Mouse (Mus musculus) MEL (cell line): ENCODE measurements around the gene Wdr27. TPM values are rescaled to one million over a fixed set of nuclear protein-coding genes. Genes with fewer than 3 reads are reported as not detected.

Experiments used
- DNase-seq: peaks from one replicate; pipeline ENCODE4 v3.0.0; 2011; ENCODE audit warnings: low read depth, low spot score
- H3K27ac ChIP-seq: 2 replicates; pipeline ENCODE4 v1.5.1; 2012; ENCODE audit warnings: low read depth, mild to moderate bottlenecking, control low read depth, low read length, moderate library complexity; ENCODE audit not compliant: control insufficient read depth
- H3K27me3 ChIP-seq, 2 experiments: fragments of 150-350 bp in 1 of 2; sonication (generic) in 1 of 2; 2 replicates each; pipeline ENCODE4 v1.6.1; 2012; ENCODE audit warnings: low read length in 2 of 2, mild to moderate bottlenecking in 2 of 2, improper control_type of control experiment in 1 of 2, moderate library complexity in 1 of 2; ENCODE audit not compliant: insufficient read depth in 2 of 2, control insufficient read depth in 1 of 2
- H3K36me3 ChIP-seq, 2 experiments: 2 replicates each; pipeline ENCODE4 v1.6.1; 2012 to 2014; ENCODE audit warnings: low read length in 2 of 2, improper control_type of control experiment in 1 of 2, inconsistent platforms in 1 of 2, mild to moderate bottlenecking in 1 of 2; ENCODE audit not compliant: insufficient read depth in 2 of 2, control insufficient read depth in 1 of 2
- H3K4me1 ChIP-seq, 2 experiments: fragments of 150-350 bp in 1 of 2; sonication (generic) in 1 of 2; 2 replicates each; pipeline ENCODE4 v1.6.1; 2012; ENCODE audit warnings: low read length in 2 of 2, improper control_type of control experiment in 1 of 2, mild to moderate bottlenecking in 1 of 2; ENCODE audit not compliant: insufficient read depth in 2 of 2, control insufficient read depth in 1 of 2
- H3K4me3 ChIP-seq, 2 experiments: fragments of 150-350 bp in 1 of 2; sonication (generic) in 1 of 2; 2 replicates each; pipeline ENCODE4 v1.5.1; 2012; ENCODE audit warnings: low read depth in 2 of 2, low read length in 2 of 2, mild to moderate bottlenecking in 2 of 2, moderate library complexity in 2 of 2, control low read depth in 1 of 2, improper control_type of control experiment in 1 of 2; ENCODE audit not compliant: control insufficient read depth in 1 of 2, insufficient read depth in 1 of 2
- H3K79me2 ChIP-seq: 2 replicates; pipeline ENCODE4 v1.6.1; 2012; ENCODE audit warnings: mild to moderate bottlenecking, low read length, moderate library complexity; ENCODE audit not compliant: control insufficient read depth, poor library complexity, insufficient read depth
- H3K9ac ChIP-seq: 2 replicates; pipeline ENCODE4 v1.6.1; 2012; ENCODE audit warnings: low read depth, mild to moderate bottlenecking, control low read depth, low read length, moderate library complexity; ENCODE audit not compliant: control insufficient read depth, poor library complexity, severe bottlenecking
- H3K9me3 ChIP-seq: fragments of 150-350 bp; sonication (generic); replicated peaks from 2 replicates; pipeline ENCODE4 v1.6.1; 2012; ENCODE audit warnings: mild to moderate bottlenecking, low read length, improper control_type of control experiment, moderate library complexity; ENCODE audit not compliant: insufficient read depth
- BHLHE40 ChIP-seq: IDR thresholded peaks from 2 replicates; pipeline ENCODE4 v1.6.1; 2012; ENCODE audit warnings: low read depth, mild to moderate bottlenecking, inconsistent platforms, low read length, improper control_type of control experiment, borderline replicate concordance
- CHD1 ChIP-seq: IDR thresholded peaks from 2 replicates; pipeline ENCODE4 v1.6.1; 2012; ENCODE audit warnings: low read depth, mild to moderate bottlenecking, inconsistent platforms, low read length, improper control_type of control experiment
- CHD2 ChIP-seq: IDR thresholded peaks from 2 replicates; pipeline ENCODE4 v1.6.1; 2011; ENCODE audit warnings: low read length, improper control_type of control experiment
- CTCF ChIP-seq, 3 experiments: IDR thresholded peaks in 2 of 3; conservative IDR thresholded peaks in 1 of 3; 2 replicates each; pipeline ENCODE4 v1.5.1; 2011 to 2012; ENCODE audit warnings: low read length in 3 of 3, low read depth in 2 of 3, mild to moderate bottlenecking in 2 of 3, improper control_type of control experiment in 1 of 3, inconsistent platforms in 1 of 3, mixed read lengths in 1 of 3, moderate library complexity in 1 of 3; ENCODE audit not compliant: control insufficient read depth in 1 of 3, insufficient read depth in 1 of 3, poor library complexity in 1 of 3, severe bottlenecking in 1 of 3
- ELF1 ChIP-seq: IDR thresholded peaks from 2 replicates; pipeline ENCODE4 v1.6.1; 2014; ENCODE audit warnings: low read depth, mild to moderate bottlenecking, inconsistent platforms, low read length, improper control_type of control experiment, moderate library complexity
- EP300 ChIP-seq, 2 experiments: IDR thresholded peaks; 2 replicates each; pipeline ENCODE4 v1.6.1; 2011; ENCODE audit warnings: improper control_type of control experiment in 2 of 2, low read length in 2 of 2, low read depth in 1 of 2, mild to moderate bottlenecking in 1 of 2
- ETS1 ChIP-seq: IDR thresholded peaks from 2 replicates; pipeline ENCODE4 v1.6.1; 2012; ENCODE audit warnings: low read depth, mild to moderate bottlenecking, inconsistent platforms, low read length, improper control_type of control experiment, moderate library complexity
- GABPA ChIP-seq: IDR thresholded peaks from 2 replicates; pipeline ENCODE4 v1.6.1; 2012; ENCODE audit warnings: low read depth, mild to moderate bottlenecking, inconsistent platforms, low read length, improper control_type of control experiment, moderate library complexity
- MAFK ChIP-seq: IDR thresholded peaks from 2 replicates; pipeline ENCODE4 v1.6.1; 2011; ENCODE audit warnings: low read depth, mild to moderate bottlenecking, low read length, improper control_type of control experiment, borderline replicate concordance
- MAX ChIP-seq: IDR thresholded peaks from 2 replicates; pipeline ENCODE4 v1.6.1; 2011; ENCODE audit warnings: low read length, improper control_type of control experiment
- MAZ ChIP-seq: IDR thresholded peaks from 2 replicates; pipeline ENCODE4 v1.6.1; 2012; ENCODE audit warnings: low read depth, mild to moderate bottlenecking, inconsistent platforms, low read length, improper control_type of control experiment
- MEF2A ChIP-seq: IDR thresholded peaks from 2 replicates; pipeline ENCODE4 v1.6.1; 2014; ENCODE audit warnings: low read depth, mild to moderate bottlenecking, inconsistent platforms, low read length, improper control_type of control experiment; ENCODE audit not compliant: poor library complexity, insufficient replicate concordance, severe bottlenecking; ENCODE audit errors: extremely low read depth
- MXI1 ChIP-seq: IDR thresholded peaks from 2 replicates; pipeline ENCODE4 v1.6.1; 2011; ENCODE audit warnings: mild to moderate bottlenecking, low read depth, low read length, improper control_type of control experiment
- MYB ChIP-seq: IDR thresholded peaks from 2 replicates; pipeline ENCODE4 v1.6.1; 2011; ENCODE audit warnings: mild to moderate bottlenecking, low read depth, low read length, improper control_type of control experiment
- NELFE ChIP-seq: IDR thresholded peaks from 2 replicates; pipeline ENCODE4 v1.6.1; 2011; ENCODE audit warnings: low read depth, low read length, improper control_type of control experiment
- NRF1 ChIP-seq: IDR thresholded peaks from 2 replicates; pipeline ENCODE4 v1.6.1; 2014; ENCODE audit warnings: low read depth, mild to moderate bottlenecking, inconsistent platforms, low read length, improper control_type of control experiment, moderate library complexity; ENCODE audit not compliant: poor library complexity, insufficient read depth, severe bottlenecking
- POLR2A ChIP-seq, 2 experiments: IDR thresholded peaks; 2 replicates each; pipeline ENCODE4 v1.6.1; 2011 to 2012; ENCODE audit warnings: low read length in 2 of 2, mild to moderate bottlenecking in 2 of 2, control low read depth in 1 of 2, improper control_type of control experiment in 1 of 2, low read depth in 1 of 2, moderate library complexity in 1 of 2; ENCODE audit not compliant: control insufficient read depth in 1 of 2, insufficient read depth in 1 of 2, poor library complexity in 1 of 2
- SIN3A ChIP-seq: IDR thresholded peaks from 2 replicates; pipeline ENCODE4 v1.6.1; 2012; ENCODE audit warnings: low read length, improper control_type of control experiment, inconsistent platforms
- TBP ChIP-seq: IDR thresholded peaks from 2 replicates; pipeline ENCODE4 v1.8.0; 2011; ENCODE audit warnings: low read depth, low read length, improper control_type of control experiment
- TCF12 ChIP-seq: IDR thresholded peaks from 2 replicates; pipeline ENCODE4 v1.6.1; 2014; ENCODE audit warnings: low read depth, mild to moderate bottlenecking, inconsistent platforms, low read length, improper control_type of control experiment, moderate library complexity
- USF1 ChIP-seq: IDR thresholded peaks from 2 replicates; pipeline ENCODE4 v1.6.1; 2014; ENCODE audit warnings: low read depth, mild to moderate bottlenecking, inconsistent platforms, low read length, improper control_type of control experiment, moderate library complexity
- USF2 ChIP-seq, 2 experiments: IDR thresholded peaks; 2 replicates each; pipeline ENCODE4 v1.6.1; 2011 to 2012; ENCODE audit warnings: improper control_type of control experiment in 2 of 2, low read length in 2 of 2, borderline replicate concordance in 1 of 2, inconsistent platforms in 1 of 2, low read depth in 1 of 2, mild to moderate bottlenecking in 1 of 2; ENCODE audit not compliant: insufficient read depth in 1 of 2
- ZNF384 ChIP-seq: IDR thresholded peaks from 2 replicates; pipeline ENCODE4 v1.6.1; 2012; ENCODE audit warnings: low read depth, mild to moderate bottlenecking, inconsistent platforms, low read length, improper control_type of control experiment
- polyA plus RNA-seq, 2 experiments: library from polyadenylated mRNA; stranded (reverse) in 1 of 2; unstranded in 1 of 2; fragments of >175 nt in 1 of 2; fragments of >200 nt in 1 of 2; gene quantifications; 2 replicates each; pipeline versions ENCODE4 v1.2.1 to v1.2.4; 2012; ENCODE audit warnings: low replicate concordance in 2 of 2, low read depth in 1 of 2; ENCODE audit not compliant: insufficient read length in 2 of 2, insufficient read depth in 1 of 2, missing spikeins in 1 of 2
- total RNA-seq: library from RNA; depleted of rRNA; stranded (reverse); fragments of 300-350 nt; gene quantifications from 2 replicates; pipeline ENCODE4 v1.2.3, GENCODE M21; 2012

Wdr27 gene
- total and polyA plus RNA-seq, 3 experiments = 0.69 to 1.4 TPM; not detected in 1

GRCm38 (mm10) chr17:14874656-14875204 lies 68.2 kb downstream of the Wdr27 start:
- Histone ChIP-seq H3K36me3 (no peaks in the 10 kb centered on the region), H3K4me3 (no peak overlapping the region), H3K4me1 (no peaks in the 10 kb centered on the region), H3K9ac (no peak overlapping the region), H3K9me3 (no peaks in the 10 kb centered on the region), H3K27ac (no peak overlapping the region), H3K27me3 (no peaks in the 10 kb centered on the region; a peak in 2 of 4 replicates), H3K79me2 (no peaks in the 10 kb centered on the region)
- no peak for DNase-seq
- TF ChIP-seq NELFE (no peak), MEF2A (no peak), EP300 (IDR thresholded peaks at IDR 0.05; ENCODE audit: low read depth in 1 of 2, low read length in 2 of 2) (no peak), GABPA (no peak), MAZ (no peak), CHD2 (no peak), MAFK (no peak), ETS1 (no peak), POLR2A (IDR thresholded peaks at IDR 0.05; ENCODE audit: control insufficient read depth in 1 of 2, insufficient read depth in 1 of 2, low read depth in 1 of 2, low read length in 2 of 2, poor library complexity in 1 of 2) (no peak), CHD1 (no peak), MXI1 (no peak), ZNF384 (no peak)

GRCm38 (mm10) chr17:14860220-14860619 lies 82.7 kb downstream of the Wdr27 start:
- no peak overlapping the region for H3K27ac ChIP-seq
- H3K4me3 ChIP-seq = no peak overlapping the region
- no peak for DNase-seq
- no peaks in the 10 kb centered on the region for H3K9me3 ChIP-seq
- no peaks in the 10 kb centered on the region for H3K27me3 ChIP-seq
- no peak for TF ChIP-seq USF2 (IDR thresholded peaks at IDR 0.05; ENCODE audit: borderline replicate concordance in 1 of 2, insufficient read depth in 1 of 2, low read depth in 1 of 2, low read length in 2 of 2)
- TF ChIP-seq TBP = no peak
- TF ChIP-seq GABPA = no peak
- TF ChIP-seq MAX = no peak
- TF ChIP-seq TCF12 = no peak
- no peak for TF ChIP-seq NRF1
- no peak for TF ChIP-seq BHLHE40
- no peak for TF ChIP-seq MAFK
- TF ChIP-seq POLR2A (IDR thresholded peaks at IDR 0.05; ENCODE audit: control insufficient read depth in 1 of 2, insufficient read depth in 1 of 2, low read depth in 1 of 2, low read length in 2 of 2, poor library complexity in 1 of 2) = no peak
- no peak for TF ChIP-seq SIN3A
- no peak for TF ChIP-seq ELF1
- TF ChIP-seq CHD1 = no peak
- TF ChIP-seq ZNF384 = no peak
- TF ChIP-seq MYB = no peak
- TF ChIP-seq USF1 = no peak
- no peak for TF ChIP-seq CTCF (IDR thresholded peaks at IDR 0.05 in 2 of 3, conservative IDR thresholded peaks at IDR 0.05 in 1 of 3; ENCODE audit: control insufficient read depth in 1 of 3, insufficient read depth in 1 of 3, low read depth in 2 of 3, low read length in 3 of 3, poor library complexity in 1 of 3, severe bottlenecking in 1 of 3)
- no peak for TF ChIP-seq MXI1
- H3K9ac ChIP-seq = no peak overlapping the region
- H3K36me3 ChIP-seq = no peaks in the 10 kb centered on the region
- H3K4me1 ChIP-seq = no peaks in the 10 kb centered on the region
- no peaks in the 10 kb centered on the region for H3K79me2 ChIP-seq
